Mouse (Mus musculus): ENCODE results near the gene Cryz. TPM values are rescaled to one million over a fixed set of nuclear protein-coding genes. Genes with fewer than 3 reads are reported as not detected.

Gene Cryz
- total and polyA plus RNA-seq, 3 experiments, result 10.7 to 21.6 TPM; not detected in 1

DNA sequence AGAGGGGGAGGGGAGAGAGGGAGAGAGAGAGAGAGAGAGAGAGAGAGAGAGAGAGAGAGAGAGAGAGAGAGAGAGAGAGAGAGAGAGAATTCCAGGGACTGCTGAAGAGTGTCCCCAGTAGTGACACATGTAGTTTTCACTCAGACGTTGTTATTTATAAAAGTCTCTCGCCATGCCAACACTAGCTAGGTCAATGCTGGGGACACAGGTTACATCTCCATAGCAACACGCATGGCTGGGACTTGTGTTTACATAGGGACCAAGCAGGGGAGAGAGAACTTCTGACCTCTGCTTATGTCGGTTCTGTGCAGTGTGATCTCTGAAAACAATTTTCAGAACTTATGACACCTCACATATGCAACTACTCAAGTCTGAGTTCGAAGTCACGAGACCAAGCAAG lies 57.8 kb downstream of the Cryz start:
- no peak for DNase-seq (ENCODE audit: low read depth, low spot score)
- no peaks in the 10 kb centered on the region for H3K36me3 ChIP-seq (ENCODE audit: control insufficient read depth in 1 of 2, insufficient read depth in 2 of 2, low read length in 2 of 2)
- no peak overlapping the region for H3K9ac ChIP-seq (ENCODE audit: control insufficient read depth, low read depth, low read length, poor library complexity, severe bottlenecking)
- no peaks in the 10 kb centered on the region for H3K27me3 ChIP-seq (ENCODE audit: control insufficient read depth in 1 of 2, insufficient read depth in 2 of 2, low read length in 2 of 2)
- H3K9me3 ChIP-seq (replicated peaks; ENCODE audit: insufficient read depth, low read length), result no peaks in the 10 kb centered on the region
- no peak overlapping the region for H3K4me3 ChIP-seq (ENCODE audit: control insufficient read depth in 1 of 2, insufficient read depth in 1 of 2, low read depth in 2 of 2, low read length in 2 of 2)
- no peaks in the 10 kb centered on the region for H3K4me1 ChIP-seq (ENCODE audit: control insufficient read depth in 1 of 2, insufficient read depth in 2 of 2, low read length in 2 of 2)
- TF ChIP-seq TBP (IDR thresholded peaks at IDR 0.05; ENCODE audit: low read depth, low read length) (no peak), MAFK (IDR thresholded peaks at IDR 0.05; ENCODE audit: borderline replicate concordance, low read depth, low read length) (no peak), ZC3H11A (IDR thresholded peaks at IDR 0.05; ENCODE audit: low read depth, low read length) (no peak), HCFC1 (IDR thresholded peaks at IDR 0.05; ENCODE audit: low read depth, low read length) (no peak), BHLHE40 (IDR thresholded peaks at IDR 0.05; ENCODE audit: borderline replicate concordance, low read depth, low read length) (no peak), MAZ (IDR thresholded peaks at IDR 0.05; ENCODE audit: low read depth, low read length) (no peak), POLR2AphosphoS5 (IDR thresholded peaks at IDR 0.05; ENCODE audit: borderline replicate concordance, low read depth, low read length) (no peak), USF2 (IDR thresholded peaks at IDR 0.05; ENCODE audit: borderline replicate concordance in 1 of 2, insufficient read depth in 1 of 2, low read depth in 1 of 2, low read length in 2 of 2) (no peak), NRF1 (IDR thresholded peaks at IDR 0.05; ENCODE audit: insufficient read depth, low read depth, low read length, poor library complexity, severe bottlenecking) (no peak), MXI1 (IDR thresholded peaks at IDR 0.05; ENCODE audit: low read depth, low read length) (no peak), USF1 (IDR thresholded peaks at IDR 0.05; ENCODE audit: low read depth, low read length) (no peak), CHD2 (IDR thresholded peaks at IDR 0.05; ENCODE audit: low read length) (no peak), E2F4 (IDR thresholded peaks at IDR 0.05; ENCODE audit: borderline replicate concordance, low read depth, low read length) (no peak), ZKSCAN1 (IDR thresholded peaks at IDR 0.05; ENCODE audit: low read depth, low read length) (no peak), KAT2A (conservative IDR thresholded peaks at IDR 0.05; ENCODE audit: low read depth, low read length) (no peak), CTCF (IDR thresholded peaks at IDR 0.05 in 2 of 3, conservative IDR thresholded peaks at IDR 0.05 in 1 of 3; ENCODE audit: control insufficient read depth in 1 of 3, insufficient read depth in 1 of 3, low read depth in 2 of 3, low read length in 3 of 3, poor library complexity in 1 of 3, severe bottlenecking in 1 of 3) (no peak), MEF2A (IDR thresholded peaks at IDR 0.05; ENCODE audit: extremely low read depth, insufficient replicate concordance, low read depth, low read length, poor library complexity, severe bottlenecking) (no peak), ZMIZ1 (IDR thresholded peaks at IDR 0.05; ENCODE audit: low read depth, low read length) (no peak), CHD1 (IDR thresholded peaks at IDR 0.05; ENCODE audit: low read depth, low read length) (no peak), EP300 (IDR thresholded peaks at IDR 0.05; ENCODE audit: low read depth in 1 of 2, low read length in 2 of 2) (no peak)
- no peaks in the 10 kb centered on the region for H3K79me2 ChIP-seq (ENCODE audit: control insufficient read depth, insufficient read depth, low read length, poor library complexity)
- no peak overlapping the region for H3K27ac ChIP-seq (ENCODE audit: control insufficient read depth, low read depth, low read length)

DNA sequence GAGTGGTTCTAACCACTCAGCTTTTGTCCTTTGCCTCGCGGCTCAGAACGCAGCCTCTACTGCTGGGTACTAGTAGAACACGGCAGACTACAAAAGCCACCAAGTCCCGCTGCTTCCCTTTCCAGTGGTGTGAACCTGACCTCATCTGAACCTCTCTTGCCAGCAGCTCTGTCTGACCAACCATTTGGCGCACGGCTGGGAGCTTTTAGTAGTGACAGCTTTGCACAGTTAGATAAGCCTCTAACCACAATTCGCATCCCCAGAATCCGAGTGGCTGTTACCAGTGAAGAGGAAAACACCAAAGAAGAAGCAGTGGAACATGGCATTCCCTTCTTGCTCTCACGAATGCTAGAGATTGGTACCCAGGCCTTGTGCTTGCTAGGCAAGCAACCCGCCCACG lies 58.4 kb downstream of the Cryz start:
- no peak for DNase-seq (ENCODE audit: low read depth, low spot score)
- Histone ChIP-seq H3K79me2 (ENCODE audit: control insufficient read depth, insufficient read depth, low read length, poor library complexity) (no peaks in the 10 kb centered on the region), H3K36me3 (ENCODE audit: control insufficient read depth in 1 of 2, insufficient read depth in 2 of 2, low read length in 2 of 2) (no peaks in the 10 kb centered on the region), H3K9me3 (replicated peaks; ENCODE audit: insufficient read depth, low read length) (no peaks in the 10 kb centered on the region), H3K27ac (ENCODE audit: control insufficient read depth, low read depth, low read length) (no peak overlapping the region), H3K4me1 (ENCODE audit: control insufficient read depth in 1 of 2, insufficient read depth in 2 of 2, low read length in 2 of 2) (no peaks in the 10 kb centered on the region), H3K9ac (ENCODE audit: control insufficient read depth, low read depth, low read length, poor library complexity, severe bottlenecking) (no peak overlapping the region), H3K4me3 (ENCODE audit: control insufficient read depth in 1 of 2, insufficient read depth in 1 of 2, low read depth in 2 of 2, low read length in 2 of 2) (no peak overlapping the region), H3K27me3 (ENCODE audit: control insufficient read depth in 1 of 2, insufficient read depth in 2 of 2, low read length in 2 of 2) (no peaks in the 10 kb centered on the region)
- TF ChIP-seq RCOR1 (IDR thresholded peaks at IDR 0.05; ENCODE audit: low read depth, low read length), result no peak
- no peak for TF ChIP-seq POLR2AphosphoS2 (IDR thresholded peaks at IDR 0.05; ENCODE audit: low read length)
- no peak for TF ChIP-seq ELF1 (IDR thresholded peaks at IDR 0.05; ENCODE audit: low read depth, low read length)
- TF ChIP-seq E2F4 (IDR thresholded peaks at IDR 0.05; ENCODE audit: borderline replicate concordance, low read depth, low read length), result no peak
- no peak for TF ChIP-seq CTCF (IDR thresholded peaks at IDR 0.05 in 2 of 3, conservative IDR thresholded peaks at IDR 0.05 in 1 of 3; ENCODE audit: control insufficient read depth in 1 of 3, insufficient read depth in 1 of 3, low read depth in 2 of 3, low read length in 3 of 3, poor library complexity in 1 of 3, severe bottlenecking in 1 of 3)
- TF ChIP-seq CHD2 (IDR thresholded peaks at IDR 0.05; ENCODE audit: low read length), result no peak
- TF ChIP-seq ZMIZ1 (IDR thresholded peaks at IDR 0.05; ENCODE audit: low read depth, low read length), result no peak
- TF ChIP-seq NELFE (IDR thresholded peaks at IDR 0.05; ENCODE audit: low read depth, low read length), result no peak
- TF ChIP-seq TCF12 (IDR thresholded peaks at IDR 0.05; ENCODE audit: low read depth, low read length), result no peak
- no peak for TF ChIP-seq GATA1 (IDR thresholded peaks at IDR 0.05; ENCODE audit: low read depth, low read length)
- no peak for TF ChIP-seq JUND (IDR thresholded peaks at IDR 0.05; ENCODE audit: low read depth, low read length)
- no peak for TF ChIP-seq TBP (IDR thresholded peaks at IDR 0.05; ENCODE audit: low read depth, low read length)
- no peak for TF ChIP-seq USF1 (IDR thresholded peaks at IDR 0.05; ENCODE audit: low read depth, low read length)
- TF ChIP-seq MYC (IDR thresholded peaks at IDR 0.05; ENCODE audit: low read depth, low read length), result no peak
- TF ChIP-seq EP300 (IDR thresholded peaks at IDR 0.05; ENCODE audit: low read depth in 1 of 2, low read length in 2 of 2), result no peak
- TF ChIP-seq ETS1 (IDR thresholded peaks at IDR 0.05; ENCODE audit: low read depth, low read length), result no peak
- TF ChIP-seq TAL1 (IDR thresholded peaks at IDR 0.05; ENCODE audit: low read length), result no peak
- no peak for TF ChIP-seq POLR2AphosphoS5 (IDR thresholded peaks at IDR 0.05; ENCODE audit: borderline replicate concordance, low read depth, low read length)

All from MEL (cell line).